8 mouse cellular contexts compared by ENCODE assay signal in the genomic region with DNA sequence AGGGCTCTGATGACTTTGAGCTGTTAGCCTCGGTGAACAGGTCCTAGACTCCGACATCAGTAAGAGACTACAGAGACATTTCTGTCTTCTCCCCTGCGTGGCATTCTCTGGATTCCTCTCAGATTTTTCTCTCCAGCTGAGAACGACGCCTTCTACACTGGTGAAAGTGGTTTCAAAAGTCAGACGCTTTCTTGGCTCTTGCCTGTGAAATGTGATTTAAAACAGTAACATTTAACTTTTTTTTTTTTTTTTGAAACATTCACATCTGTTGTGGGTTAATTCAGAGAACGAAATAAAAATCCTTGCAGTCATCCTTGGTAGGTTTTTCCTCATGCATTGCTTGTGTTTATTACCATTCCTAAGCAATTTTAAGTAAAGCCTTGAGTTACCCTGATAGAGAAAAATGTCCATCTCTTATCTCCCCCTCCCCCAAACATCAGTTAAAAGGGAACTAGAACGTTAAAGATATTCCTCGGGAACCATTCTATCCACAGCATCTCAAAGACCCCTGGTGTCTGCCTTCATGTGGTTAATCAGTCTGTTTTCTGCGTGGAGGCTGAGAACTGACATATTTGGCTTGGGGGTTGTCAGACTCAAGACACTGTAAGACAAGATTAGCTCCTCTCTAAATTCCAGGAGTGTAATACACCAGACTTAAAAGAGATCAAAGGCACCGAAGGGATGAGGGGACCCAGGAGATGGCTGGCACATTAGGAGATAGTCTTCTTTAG. TPM values are rescaled to one million over a fixed set of nuclear protein-coding genes. Genes with fewer than 3 reads are reported as not detected.
DNase-seq lines count a peak whose midpoint lies in the region; ATAC-seq and TF ChIP-seq lines count a peak whose summit lies in the region.

No protein-coding gene starts in this region.

- no peak overlapping the region for H3K4me3 ChIP-seq in kidney, adult 2 months (ENCODE audit: insufficient read depth, low read depth, low read length)
- H3K4me3 ChIP-seq in hindbrain, embryonic 13.5 days: peak overlapping the region; percentile 37
- H3K4me3 ChIP-seq in midbrain, embryonic 15.5 days: peak overlapping the region; percentile 37

- H3K9ac ChIP-seq in hindbrain, embryonic 13.5 days: 0 out of 2 replicates have a peak overlapping the region, but pooled peaks have one; percentile 30
- peak overlapping the region; percentile 19; the same call in 1 of the 2 replicates for H3K9ac ChIP-seq in midbrain, embryonic 15.5 days

- 14% methylated on average over 11 of the region's 11 CpGs for WGBS in kidney, adult 2 months
- WGBS in hindbrain, embryonic 13.5 days: 17% methylated on average over 11 of the region's 11 CpGs
- WGBS in midbrain, embryonic 15.5 days: 11% methylated on average over 11 of the region's 11 CpGs

- no peaks in the 10 kb centered on the region for H3K27me3 ChIP-seq in kidney, adult 2 months (replicated peaks; ENCODE audit: control insufficient read depth, insufficient read depth, low read length)
- no peaks in the 10 kb centered on the region for H3K27me3 ChIP-seq in hindbrain, embryonic 13.5 days
- no peaks in the 10 kb centered on the region for H3K27me3 ChIP-seq in midbrain, embryonic 15.5 days (replicated peaks)

- H3K9me3 ChIP-seq in hindbrain, embryonic 13.5 days: no peaks in the 10 kb centered on the region
- H3K9me3 ChIP-seq in midbrain, embryonic 15.5 days: no peaks in the 10 kb centered on the region

- TF ChIP-seq POLR2A in kidney, adult 2 months (IDR thresholded peaks at IDR 0.05; ENCODE audit: low read depth, low read length): no peak
- no peak for TF ChIP-seq POLR2A in brain, embryonic 14.5 days (IDR thresholded peaks at IDR 0.05; ENCODE audit: borderline replicate concordance, extremely low read depth, insufficient read depth, insufficient read length, poor library complexity, severe bottlenecking)

- peaks cover 31% of the 10 kb centered on the region for H3K4me1 ChIP-seq in kidney, adult 2 months (ENCODE audit: control insufficient read depth, insufficient read depth, low read length)
- H3K4me1 ChIP-seq in hindbrain, embryonic 13.5 days (replicated peaks): peaks cover 17% of the 10 kb centered on the region
- peaks cover 23% of the 10 kb centered on the region for H3K4me1 ChIP-seq in midbrain, embryonic 15.5 days

- TF ChIP-seq CTCF in kidney, adult 2 months (conservative IDR thresholded peaks at IDR 0.05; ENCODE audit: insufficient read depth, insufficient read length, low read depth, low read length): no peak
- no peak for TF ChIP-seq CTCF in brain, embryonic 14.5 days (IDR thresholded peaks at IDR 0.05; ENCODE audit: borderline replicate concordance, extremely low read depth, insufficient read depth, insufficient read length)

- no peak for DNase-seq in kidney, adult 2 months
- no peak for DNase-seq in kidney, postnatal 10 days
- peak; percentile 18 for DNase-seq in brain, embryonic 14.5 days (ENCODE audit: low read depth)
- no peak for DNase-seq in thymus, postnatal 4 days
- DNase-seq in testis, postnatal 14 days (ENCODE audit: low spot score): no peak
- DNase-seq in urinary bladder, adult 18-20 months (ENCODE audit: low spot score in 2 of 2): no peak

- ATAC-seq in hindbrain, embryonic 13.5 days (ENCODE audit: low FRiP score): no peak
- no peak for ATAC-seq in midbrain, embryonic 15.5 days (replicated peaks)

- H3K4me2 ChIP-seq in hindbrain, embryonic 13.5 days: peak overlapping the region; percentile 67
- H3K4me2 ChIP-seq in midbrain, embryonic 15.5 days: peak overlapping the region; percentile 55

- H3K36me3 ChIP-seq in kidney, adult 2 months (ENCODE audit: control insufficient read depth, insufficient read depth, low read length): no peaks in the 10 kb centered on the region
- no peaks in the 10 kb centered on the region for H3K36me3 ChIP-seq in hindbrain, embryonic 13.5 days
- H3K36me3 ChIP-seq in midbrain, embryonic 15.5 days (replicated peaks): no peaks in the 10 kb centered on the region

- H3K27ac ChIP-seq in kidney, adult 2 months (ENCODE audit: insufficient read depth, low read depth, low read length): peak overlapping the region; percentile 84
- H3K27ac ChIP-seq in hindbrain, embryonic 13.5 days: peak overlapping the region; percentile 71
- peak overlapping the region; percentile 59 for H3K27ac ChIP-seq in midbrain, embryonic 15.5 days

RNA-seq across cellular contexts. Expression of a gene that starts 57.6 kb away (rescaled TPM):
- 14.1 and 14.9 TPM in 2 replicates for polyA plus RNA-seq in kidney, adult 2 months (2012; rRNA removed)
- polyA plus RNA-seq in brain, embryonic 14.5 days (2012; rRNA removed): 3.0 and 6.3 TPM in 2 replicates
- polyA plus RNA-seq in hindbrain, embryonic 13.5 days (2015; fragmentation: Nextera tagmentation; extraction: Ambion mirVana): 2.6 and 3.4 TPM in 2 replicates
- polyA plus RNA-seq in midbrain, embryonic 15.5 days (2015; fragmentation: Nextera tagmentation; extraction: Ambion mirVana): 2.5 and 3.0 TPM in 2 replicates
